Mouse (Mus musculus) cerebellum, postnatal 36 days (tissue): ENCODE results near the gene Tep1.
"Not testable (repeated sequence)": the region's sequence is repeated elsewhere in the genome, so short reads cannot be mapped to it uniquely, and the experiment has no call there.

Source experiments
- DNase-seq, 2 experiments: peaks; one replicate each; pipeline ENCODE4 v3.0.0; 2021 to 2022; ENCODE audit warnings: mixed read lengths in 2 of 2

Gene Tep1

GRCm38 (mm10) chr14:50869889-50870804, at the start of gene Tep1:
TSS of gene Tep1 (minus strand) at chr14:50870560.
- peak; percentile 75 to 77 for DNase-seq

GRCm38 (mm10) chr14:50911356-50911755, 41.0 kb upstream of the Tep1 start:
- DNase-seq: no peak

- no peak for DNase-seq
Observed at GRCm38 (mm10) chr14:50908126-50908525, 37.8 kb upstream of the Tep1 start.

GRCm38 (mm10) chr14:50905327-50905726, 35.0 kb upstream of the Tep1 start:
- DNase-seq: not testable (repeated sequence)

- no peak for DNase-seq
Observed at GRCm38 (mm10) chr14:50904828-50905129, 34.4 kb upstream of the Tep1 start.

- peak; percentile 59 to 67 for DNase-seq
Observed at GRCm38 (mm10) chr14:50903973-50904827, 33.8 kb upstream of the Tep1 start.

GRCm38 (mm10) chr14:50897992-50898391, 27.6 kb upstream of the Tep1 start:
- not testable (repeated sequence) for DNase-seq

GRCm38 (mm10) chr14:50897374-50897765, 27.0 kb upstream of the Tep1 start, which contains the start of gene Klhl33:
TSS of gene Klhl33 (minus strand) at chr14:50897507.
- peak; percentile 39 to 57 for DNase-seq

GRCm38 (mm10) chr14:50896747-50897373, 26.5 kb upstream of the Tep1 start:
- peak; percentile 59 to 66 for DNase-seq

- peak; percentile 68 to 82 for DNase-seq
Observed at GRCm38 (mm10) chr14:50895985-50896746, 25.8 kb upstream of the Tep1 start.

GRCm38 (mm10) chr14:50895407-50895806, 25.0 kb upstream of the Tep1 start:
- DNase-seq: peak in 1 of 2 experiments; percentile 17

- peak in 1 of 2 experiments; percentile 19 for DNase-seq
Observed at GRCm38 (mm10) chr14:50892541-50893459, 22.4 kb upstream of the Tep1 start.

- no peak for DNase-seq
Observed at GRCm38 (mm10) chr14:50892091-50892490, 21.7 kb upstream of the Tep1 start.

GRCm38 (mm10) chr14:50891621-50892020, 21.3 kb upstream of the Tep1 start:
- no peak for DNase-seq

- DNase-seq: no peak
Observed at GRCm38 (mm10) chr14:50876236-50876950, 6.0 kb upstream of the Tep1 start.

- DNase-seq: no peak
Observed at GRCm38 (mm10) chr14:50875591-50876230, 5.4 kb upstream of the Tep1 start.

- DNase-seq: no peak
Observed at GRCm38 (mm10) chr14:50875175-50875574, 4.8 kb upstream of the Tep1 start.

- DNase-seq: no peak
Observed at GRCm38 (mm10) chr14:50871284-50871683, 924 bp upstream of the Tep1 start.

- no peak for DNase-seq
Observed at GRCm38 (mm10) chr14:50870805-50871143, 414 bp upstream of the Tep1 start.

- no peak for DNase-seq
Observed at GRCm38 (mm10) chr14:50868656-50869055, 1.7 kb downstream of the Tep1 start.
